Mouse (Mus musculus) adrenal gland, adult 8-10 months (tissue): ENCODE data around the gene Rnps1. TPM values are rescaled to one million over a fixed set of nuclear protein-coding genes. Genes with fewer than 3 reads are reported as not detected.
A peak's percentile ranks its signal among the peaks of the same experiment; 100 is the strongest.
"Not testable (repeated sequence)": the region's sequence is repeated elsewhere in the genome, so short reads cannot be mapped to it uniquely, and the experiment has no call there.

Experiments used
- DNase-seq: peaks from one replicate; pipeline ENCODE4 v3.0.0; 2022
- total RNA-seq, 4 experiments: library from RNA; stranded (reverse); gene quantifications; 2 replicates each; pipeline ENCODE4 v1.2.4; 2022

The Rnps1 gene
- total RNA-seq, result 10 to 100 TPM; 62.8 to 84.3 (median 75.4) TPM

DNA sequence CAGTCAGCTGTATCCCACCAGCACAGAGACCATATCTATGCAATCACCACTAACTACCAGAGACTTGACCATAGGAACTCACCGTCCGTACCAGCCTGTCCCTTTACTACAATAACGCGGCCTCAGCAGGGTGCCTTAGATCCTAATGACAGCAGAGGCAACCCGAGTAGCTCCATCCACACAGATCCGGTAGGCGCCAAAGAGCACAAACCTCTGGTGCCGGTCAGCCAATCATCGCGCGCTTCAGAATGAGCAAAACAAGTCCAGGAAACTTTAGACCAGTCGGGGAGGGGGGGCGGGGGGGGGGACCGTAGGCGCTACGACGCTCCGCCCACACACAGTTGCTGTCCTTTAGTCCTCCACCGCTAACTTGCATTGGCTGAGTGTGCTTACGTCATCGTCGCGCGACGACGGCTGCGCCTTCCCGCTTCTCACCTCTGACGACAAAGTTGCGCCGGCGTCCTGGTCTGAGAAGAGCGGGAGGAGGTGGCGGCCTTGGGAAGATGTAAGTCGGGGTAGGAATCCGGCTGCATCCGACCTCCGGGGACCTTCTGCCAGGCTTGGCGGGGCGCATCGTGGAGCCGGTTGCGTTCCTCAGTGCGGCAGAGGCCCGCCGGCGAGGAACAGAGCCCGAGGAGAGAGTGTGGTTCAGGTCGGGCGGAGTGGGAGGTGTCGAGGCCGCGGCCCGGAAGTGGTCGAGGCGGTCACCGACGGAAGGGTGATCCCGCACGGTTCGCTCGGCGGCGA lies at the start of gene Rnps1:
Gene Rnps1 (plus strand): TSS at position 336 of the 747 bp plus-strand sequence.
- DNase-seq, result peak; percentile 88

DNA sequence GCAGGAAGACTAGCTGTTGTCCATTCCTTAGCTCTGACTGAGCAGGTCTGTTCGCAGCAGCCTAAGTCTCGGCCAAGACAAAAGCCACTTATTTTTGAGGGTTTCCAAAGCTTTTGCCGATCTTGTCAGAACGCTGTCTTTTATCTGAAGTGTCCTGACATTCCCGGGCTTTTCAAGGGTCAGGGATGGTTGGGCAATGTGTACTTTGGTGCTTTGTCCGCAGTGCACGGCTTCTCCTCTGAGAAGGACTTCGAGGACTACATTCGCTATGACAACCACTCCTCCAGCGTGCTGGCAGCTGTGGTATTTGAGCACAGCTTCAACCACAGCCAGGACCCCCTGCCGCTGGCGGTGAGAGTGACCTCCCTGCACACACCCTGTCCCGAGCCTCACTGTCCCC lies 48.5 kb upstream of the Rnps1 start:
- DNase-seq, result no peak

DNA sequence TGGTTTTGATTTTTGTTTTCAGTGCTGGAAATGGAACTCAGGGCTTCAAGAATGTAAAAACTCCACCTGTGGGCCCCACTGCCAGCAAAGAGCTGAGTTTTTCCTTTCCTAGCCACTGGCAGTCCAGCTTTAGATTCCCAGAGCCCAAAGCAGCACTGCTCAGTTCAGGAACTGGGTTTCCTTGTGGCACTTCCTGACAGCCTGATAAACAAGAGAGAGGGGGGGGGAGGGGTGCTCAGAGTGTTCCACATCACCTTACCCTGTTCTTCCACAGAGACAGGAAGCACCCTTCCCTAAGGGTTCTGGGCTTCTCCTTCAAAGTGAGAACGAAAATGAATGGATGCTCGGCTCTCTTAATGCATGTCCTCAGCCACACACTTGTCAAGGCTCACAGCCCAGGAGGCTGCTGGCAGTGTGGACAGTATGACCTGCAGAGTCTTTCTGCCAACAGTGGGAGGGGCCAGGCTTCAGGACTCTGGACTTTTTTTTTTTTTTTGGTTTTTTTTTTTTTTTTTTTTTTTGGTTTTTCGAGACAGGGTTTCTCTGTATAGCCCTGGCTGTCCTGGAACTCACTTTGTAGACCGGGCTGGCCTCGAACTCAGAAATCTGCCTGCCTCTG lies 39.2 kb upstream of the Rnps1 start:
- no peak for DNase-seq

DNA sequence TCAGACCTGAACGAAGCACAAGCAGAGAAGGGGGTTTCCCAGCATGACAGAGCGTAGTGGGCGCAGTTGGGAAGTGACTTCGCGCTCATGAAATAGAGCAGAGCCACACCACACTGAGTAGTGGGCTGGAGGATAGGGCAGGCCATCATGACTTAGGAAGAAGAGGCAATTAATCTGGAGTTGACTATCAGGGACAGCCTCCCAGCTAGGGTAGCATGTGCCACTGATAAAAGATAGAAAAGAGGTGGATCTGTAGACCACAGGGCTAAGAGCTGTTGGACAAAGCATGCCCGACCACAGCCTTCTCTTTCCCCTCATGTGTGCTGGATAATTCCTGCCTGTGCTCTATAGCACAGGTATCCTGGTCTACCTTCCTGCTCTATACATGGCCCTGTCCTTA lies 38.5 kb upstream of the Rnps1 start:
- no peak for DNase-seq

DNA sequence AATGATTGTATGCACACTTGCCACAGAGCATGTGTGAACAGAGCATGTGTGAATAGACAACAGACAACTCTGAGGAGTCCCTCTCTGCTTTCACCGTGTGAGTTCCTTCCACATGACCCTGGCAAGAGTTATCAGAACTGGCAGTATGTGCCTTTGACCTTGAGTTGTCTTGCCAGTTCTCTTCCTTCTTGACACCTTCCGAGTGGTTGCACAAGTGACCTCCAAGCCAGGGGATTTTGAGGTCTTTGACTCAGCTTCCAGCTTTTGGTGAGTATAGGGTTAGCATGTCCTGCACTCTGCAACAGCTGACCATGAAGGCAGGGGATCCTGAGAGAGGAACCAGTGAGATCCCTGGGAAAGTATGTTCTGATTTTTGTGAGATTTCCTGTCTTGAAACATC lies 35.9 kb upstream of the Rnps1 start:
- peak; percentile 70 for DNase-seq

DNA sequence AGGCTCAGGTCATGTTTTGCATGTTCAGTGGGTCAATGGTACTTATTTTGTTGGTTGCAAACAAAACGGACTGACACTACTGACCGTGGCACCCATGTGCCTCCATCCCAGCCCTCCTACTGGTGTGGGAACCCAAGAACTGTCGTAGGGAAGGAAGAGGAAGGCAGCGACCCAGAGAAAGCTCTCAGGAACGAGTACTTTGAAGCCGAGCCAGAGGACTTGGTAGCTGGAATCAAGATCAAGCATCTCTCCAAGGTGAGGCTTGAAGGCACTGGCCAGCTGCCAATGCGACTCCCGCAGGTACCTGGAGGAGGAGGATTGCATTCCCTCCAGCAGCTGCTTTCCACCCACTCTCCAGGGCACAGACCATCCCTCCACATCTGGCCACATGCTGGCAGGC lies 30.6 kb upstream of the Rnps1 start:
- no peak for DNase-seq

DNA sequence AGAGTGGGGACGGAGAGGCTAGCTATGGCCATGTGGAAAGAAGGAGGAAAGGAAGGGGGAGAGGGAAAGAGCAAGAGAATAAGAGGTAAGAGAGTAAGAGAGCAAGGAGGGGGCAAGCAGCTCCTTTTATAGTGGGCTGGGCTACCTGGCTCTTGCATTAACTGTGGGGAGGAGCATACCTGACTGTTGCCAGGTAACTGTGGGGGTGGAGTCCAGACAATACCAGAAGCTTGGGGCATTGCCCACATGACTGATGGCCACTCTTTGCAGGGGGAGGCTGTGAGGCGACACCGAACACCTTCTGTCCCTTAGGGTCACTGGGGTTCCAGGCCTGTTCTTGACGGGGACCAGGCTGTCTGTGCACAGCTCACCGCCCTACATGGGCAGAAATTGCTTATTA lies 25.7 kb upstream of the Rnps1 start:
- DNase-seq, result no peak

DNA sequence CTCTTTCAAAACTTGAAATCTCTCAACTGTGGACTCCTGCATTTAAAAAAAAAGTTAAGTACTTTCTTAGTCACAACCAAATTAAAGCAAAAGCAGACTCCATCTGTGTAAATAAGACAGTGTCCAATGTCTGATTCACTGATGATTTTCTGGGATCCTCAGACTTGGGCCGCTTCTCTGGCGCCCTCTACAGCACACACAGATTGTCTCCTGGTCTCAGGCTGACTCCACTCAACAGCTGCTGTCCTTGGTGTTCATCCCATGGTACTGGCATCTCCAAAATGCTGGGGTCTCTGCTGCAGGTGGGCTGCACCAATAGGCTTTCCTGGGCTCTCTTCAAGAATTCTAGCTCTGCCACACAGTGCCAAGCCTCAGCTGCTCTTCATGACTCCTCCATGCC lies 24.5 kb upstream of the Rnps1 start:
- peak; percentile 59 for DNase-seq

DNA sequence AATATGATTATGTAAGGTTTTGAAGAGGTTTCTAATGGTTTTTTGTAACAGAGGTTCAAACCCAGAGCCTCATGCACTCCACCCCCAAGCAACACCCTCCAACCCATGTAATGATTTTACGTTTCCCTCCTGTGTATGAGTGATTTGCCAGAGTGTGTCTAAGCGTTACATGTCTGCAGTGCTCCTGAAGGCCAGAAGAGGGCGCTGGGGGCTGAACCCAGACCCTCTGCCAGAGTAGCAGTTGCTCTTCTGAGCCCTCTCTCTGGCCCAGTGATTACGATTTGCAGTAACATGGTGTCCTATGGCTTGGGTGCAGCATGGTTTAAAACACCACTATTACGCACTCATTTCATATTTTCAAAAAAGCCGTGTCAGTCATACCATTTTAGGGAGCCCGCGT lies 23.2 kb upstream of the Rnps1 start:
- no peak for DNase-seq

DNA sequence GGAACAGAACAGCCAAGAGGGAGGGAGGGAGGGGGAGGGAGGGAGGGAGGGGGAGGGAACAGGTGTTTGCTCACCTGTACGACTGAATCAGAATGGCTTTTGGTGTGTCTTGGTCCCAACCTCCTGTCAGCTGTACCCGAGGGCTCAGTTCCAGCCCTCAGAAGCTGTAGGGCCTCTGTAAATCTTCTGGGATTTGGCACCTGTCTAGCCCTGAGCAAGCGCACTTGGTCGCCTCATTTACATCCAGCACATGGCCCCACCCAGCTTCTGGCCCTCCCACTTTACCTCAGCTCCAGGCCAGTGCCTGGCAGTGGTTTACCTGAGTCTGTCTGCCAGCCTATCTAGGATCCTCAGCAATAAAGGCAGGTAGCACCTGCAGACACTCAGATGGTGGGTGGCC lies 20.8 kb upstream of the Rnps1 start:
- no peak for DNase-seq

DNA sequence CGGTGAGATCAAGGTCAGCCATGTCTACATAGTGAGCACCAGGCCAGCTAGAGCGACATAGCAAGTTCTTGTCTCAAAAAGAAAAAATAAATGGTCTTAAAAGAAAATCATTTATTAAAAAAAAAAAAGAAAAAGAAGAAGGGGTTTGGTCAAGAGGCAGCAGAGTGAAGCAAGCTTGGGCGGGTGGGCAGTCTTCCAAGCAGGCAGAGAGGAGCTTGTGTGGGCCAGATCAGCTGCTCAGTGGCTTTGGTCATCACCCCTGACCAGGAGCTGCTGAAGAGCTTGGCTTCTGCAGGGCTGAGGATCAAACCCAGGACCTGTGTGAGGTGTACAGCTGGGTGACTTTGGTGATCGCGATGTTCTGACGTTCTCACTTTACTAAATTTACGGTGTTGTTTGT lies 19.9 kb upstream of the Rnps1 start:
- DNase-seq, result no peak

DNA sequence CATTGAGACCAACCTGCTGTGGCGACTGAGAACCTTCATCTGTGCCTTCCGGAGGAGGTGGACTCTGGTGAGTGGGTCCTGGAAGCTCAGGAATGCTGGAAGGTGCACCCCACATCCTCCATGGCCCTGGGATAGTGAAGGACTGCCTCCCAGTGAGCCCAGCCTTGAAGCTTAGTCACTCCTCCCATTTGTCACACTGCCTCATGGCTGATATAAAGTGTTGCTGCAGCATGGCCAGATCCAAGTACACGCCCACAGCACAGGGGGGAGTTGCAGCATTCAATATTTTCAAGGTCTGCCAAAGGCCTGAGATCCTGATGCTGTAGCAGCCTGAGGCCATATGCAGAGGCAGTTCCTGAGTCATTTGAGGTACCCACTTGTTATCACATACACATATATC lies 12.0 kb upstream of the Rnps1 start:
- peak; percentile 90 for DNase-seq

DNA sequence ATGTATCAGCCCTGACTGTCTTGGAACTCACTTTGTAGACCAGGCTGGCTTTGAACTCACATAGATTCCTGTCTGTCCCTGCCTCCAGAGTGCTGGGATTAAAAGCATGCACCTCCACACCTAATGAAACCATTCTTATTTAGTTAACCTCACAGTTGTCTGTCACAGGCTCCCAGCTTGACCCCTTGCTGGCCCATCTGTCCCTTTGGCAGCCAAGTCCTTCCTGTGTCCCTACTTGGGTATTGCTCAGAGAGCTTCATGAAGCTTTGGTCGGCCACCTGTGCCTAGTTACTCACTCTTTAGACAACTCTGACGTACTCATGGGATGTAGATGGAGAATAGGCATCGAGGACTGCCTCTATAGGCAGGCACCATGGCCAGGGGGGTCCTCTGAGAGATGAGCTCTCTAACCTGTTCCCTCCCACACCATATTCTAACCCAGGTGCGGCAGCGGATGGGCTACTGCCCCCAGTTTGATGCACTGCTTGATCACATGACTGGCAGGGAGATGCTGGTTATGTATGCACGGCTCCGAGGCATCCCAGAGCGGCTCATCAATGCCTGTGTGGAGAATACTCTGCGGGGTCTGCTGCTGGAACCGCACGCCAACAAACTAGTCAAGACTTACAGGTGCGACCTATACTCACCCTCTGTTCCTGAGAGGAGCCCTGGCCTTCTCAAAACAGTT lies 7.1 kb upstream of the Rnps1 start:
- no peak for DNase-seq

DNA sequence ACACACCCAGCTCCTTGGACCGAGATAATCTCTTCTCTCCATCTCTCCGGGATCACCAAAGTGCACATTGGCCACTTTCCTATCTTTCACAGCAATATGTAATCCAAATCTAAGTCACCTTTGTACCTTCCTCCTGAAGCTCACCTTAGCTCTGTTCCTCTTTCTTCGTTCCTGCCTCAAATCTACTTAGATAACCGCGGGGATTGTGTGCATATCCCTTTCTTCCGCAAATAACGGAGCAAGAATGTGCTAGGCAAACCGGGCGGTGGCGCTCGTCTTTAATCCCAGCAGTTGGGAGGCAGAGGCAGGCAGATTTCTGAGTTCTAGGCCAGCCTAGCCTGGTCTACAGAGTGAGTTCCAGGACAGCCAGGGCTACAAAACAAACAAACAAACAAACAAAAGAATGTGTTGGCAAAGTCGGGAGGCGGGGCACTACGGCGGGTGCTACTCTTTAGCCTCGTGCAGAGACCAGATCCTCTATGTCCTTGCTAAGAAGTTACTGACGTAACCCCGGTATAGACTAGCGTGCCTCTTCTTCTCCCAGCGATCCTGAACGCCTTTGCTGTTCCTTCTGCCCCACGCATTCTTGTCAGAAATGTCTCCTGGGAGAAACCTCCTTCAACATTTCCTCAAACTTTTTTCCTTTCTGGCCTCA lies 681 bp upstream of the Rnps1 start:
- no peak for DNase-seq

DNA sequence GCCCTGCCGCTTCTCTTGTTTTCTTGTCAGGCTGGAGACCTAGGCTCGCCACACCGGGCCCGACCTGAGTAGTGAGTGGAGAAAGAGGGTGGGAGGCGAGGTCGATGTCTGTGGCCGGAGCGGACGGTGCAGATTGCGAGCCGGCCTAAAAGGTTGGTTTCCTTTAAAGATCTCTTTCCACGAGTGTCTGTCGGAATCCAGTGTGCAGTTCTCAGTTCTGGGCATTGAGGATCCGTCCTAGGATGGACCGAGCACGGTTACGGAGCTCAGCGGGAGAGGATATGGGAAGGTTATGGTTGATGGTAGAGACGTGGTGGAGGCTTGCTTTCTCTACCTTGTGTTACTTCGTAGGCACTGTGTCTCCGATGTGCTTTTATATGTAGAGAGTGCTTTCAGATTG lies 646 bp downstream of the Rnps1 start:
- no peak for DNase-seq

DNA sequence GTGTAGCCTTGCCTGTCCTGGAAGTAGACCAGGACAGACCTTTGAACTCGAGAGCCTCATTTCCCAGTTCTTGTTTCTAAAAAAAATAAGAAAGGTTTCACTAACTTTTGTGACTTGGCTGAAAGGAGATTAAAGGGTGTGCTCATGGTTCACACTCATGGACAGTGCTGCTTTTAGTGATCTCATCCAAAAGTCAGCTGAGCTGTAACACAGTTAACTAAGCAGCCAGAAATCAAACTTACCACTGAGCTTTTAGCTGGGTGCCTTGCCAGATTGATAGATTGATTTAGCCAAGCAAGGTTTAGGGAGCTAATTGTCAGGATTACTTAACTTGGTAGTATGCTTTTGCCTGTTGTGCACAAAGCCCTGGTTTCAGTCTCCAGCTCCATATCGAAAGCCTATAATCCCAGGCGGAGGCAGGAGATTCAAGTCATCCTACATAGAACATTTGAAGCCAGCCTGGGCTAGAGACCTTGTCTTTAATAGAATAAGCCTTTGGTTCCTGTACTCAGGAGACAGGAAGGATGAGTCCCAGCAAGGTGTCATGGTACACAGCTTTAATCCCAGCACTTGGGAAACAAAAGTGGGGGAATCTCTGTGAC lies 1.8 kb downstream of the Rnps1 start:
- DNase-seq, result no peak

DNA sequence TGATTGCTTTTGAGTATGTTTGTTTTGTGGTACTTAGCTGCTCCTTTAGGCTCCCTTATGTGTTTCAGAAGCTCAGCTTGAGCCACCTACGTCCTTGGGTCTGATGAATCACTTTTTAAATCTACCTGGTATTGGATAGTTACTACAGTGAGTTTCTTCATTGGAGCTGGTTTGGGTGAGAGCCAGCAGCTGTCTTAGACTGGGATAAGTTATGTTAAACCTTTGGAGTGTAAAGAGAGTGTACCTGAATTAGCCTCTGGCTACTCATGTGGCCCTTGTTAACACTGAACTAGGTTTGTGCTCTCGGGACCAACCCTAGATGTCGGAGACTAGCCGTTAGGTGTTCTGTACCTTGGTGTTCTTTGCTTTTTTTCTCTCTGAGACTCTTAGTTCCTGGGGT lies 8.7 kb downstream of the Rnps1 start:
- no peak for DNase-seq

DNA sequence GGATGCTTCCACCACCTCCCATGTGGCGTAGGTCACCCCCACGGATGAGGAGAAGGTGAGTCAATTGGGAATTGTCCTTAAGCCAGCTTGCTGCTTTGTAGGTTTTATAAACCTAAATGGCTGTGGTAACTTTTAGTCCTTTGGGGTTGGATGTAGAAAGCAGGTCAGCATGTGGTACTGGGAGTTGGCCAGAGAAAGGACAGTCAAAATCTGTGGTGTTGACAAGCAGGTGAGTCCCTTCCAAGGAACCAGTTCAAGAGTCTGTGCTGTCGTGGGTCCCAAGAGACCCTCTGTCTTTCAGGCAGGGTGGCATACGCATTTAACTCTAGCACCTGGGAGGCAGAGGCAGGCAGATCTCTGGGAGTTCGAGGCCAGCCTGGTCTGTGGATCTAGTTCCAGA lies 10.1 kb downstream of the Rnps1 start:
- DNase-seq, result no peak

DNA sequence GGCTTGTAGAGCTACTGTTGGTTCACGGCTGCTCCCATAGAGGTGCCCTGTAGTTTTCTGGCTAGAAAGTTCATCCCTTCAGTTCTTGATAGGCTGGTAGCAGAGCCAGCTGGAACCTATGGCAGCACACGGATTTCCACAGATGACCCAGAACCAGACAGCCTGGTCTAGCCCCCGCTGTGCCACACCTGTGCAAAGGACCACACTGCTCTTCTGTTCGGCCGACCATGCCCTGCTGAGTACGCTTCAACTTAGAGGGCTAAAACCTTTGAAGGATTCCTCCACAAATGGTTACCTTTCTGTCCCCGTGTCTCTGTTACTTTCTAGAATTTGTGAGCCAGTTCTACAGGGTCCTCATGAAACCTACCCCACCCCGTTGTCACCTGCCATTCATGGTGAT lies 11.0 kb downstream of the Rnps1 start:
- not testable (repeated sequence) for DNase-seq

DNA sequence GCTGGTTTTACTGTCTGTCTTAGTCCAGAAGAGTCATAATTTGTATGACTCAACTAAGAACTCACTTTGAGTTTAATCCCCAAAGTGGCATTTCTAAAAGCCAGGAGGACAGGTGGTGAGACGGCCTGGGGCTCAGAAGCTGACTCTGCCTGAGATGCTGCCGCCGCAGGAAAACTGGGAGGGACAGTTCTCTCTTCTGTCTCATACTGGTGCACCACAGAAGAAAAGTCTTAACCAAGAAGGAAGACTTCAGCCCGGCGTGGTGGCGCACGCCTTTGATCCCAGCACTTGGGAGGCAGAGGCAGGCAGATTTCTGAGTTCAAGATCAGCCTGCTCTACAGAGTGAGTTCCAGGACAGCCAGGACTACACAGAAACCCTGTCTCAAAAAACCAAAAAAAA lies 11.5 kb downstream of the Rnps1 start:
- DNase-seq, result no peak

DNA sequence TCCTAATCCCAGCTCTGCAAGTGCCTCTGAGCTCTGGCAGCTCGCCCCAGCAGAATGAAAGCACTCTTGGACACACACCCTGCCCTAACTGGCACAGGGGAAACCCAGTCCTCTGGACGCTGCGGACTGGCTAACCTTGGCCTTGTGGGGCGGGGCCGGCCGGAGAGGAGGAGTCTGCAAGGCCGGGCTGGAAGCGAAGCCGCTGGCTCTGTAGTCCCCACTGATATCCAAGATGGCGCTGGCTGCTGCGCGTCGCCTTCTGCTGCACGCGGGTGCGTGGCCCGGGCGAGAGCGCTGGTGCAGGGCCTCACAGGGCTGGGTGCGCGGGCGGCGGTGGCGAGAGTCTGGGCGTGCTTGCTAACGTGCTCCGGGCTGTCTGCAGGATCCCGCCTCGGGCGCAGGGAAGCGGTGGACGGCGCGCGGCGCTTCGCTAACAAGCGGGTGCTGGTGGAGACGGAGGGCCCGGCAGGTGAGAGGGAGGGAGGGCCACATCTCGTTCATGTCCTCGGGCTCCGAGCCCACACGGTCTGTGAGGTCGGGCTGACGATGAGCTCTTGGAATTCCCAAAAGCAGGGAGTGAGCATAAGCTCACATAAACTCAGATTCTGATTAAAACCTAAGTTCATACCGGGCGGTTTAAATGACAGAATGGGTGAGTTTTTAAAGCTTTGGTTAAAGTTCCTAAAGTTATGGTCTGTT lies 12.3 kb downstream of the Rnps1 start, which contains the start of gene Eci1:
Gene Eci1 (plus strand): TSS at position 171 of the 699 bp plus-strand sequence.
- DNase-seq, result peak; percentile 99

DNA sequence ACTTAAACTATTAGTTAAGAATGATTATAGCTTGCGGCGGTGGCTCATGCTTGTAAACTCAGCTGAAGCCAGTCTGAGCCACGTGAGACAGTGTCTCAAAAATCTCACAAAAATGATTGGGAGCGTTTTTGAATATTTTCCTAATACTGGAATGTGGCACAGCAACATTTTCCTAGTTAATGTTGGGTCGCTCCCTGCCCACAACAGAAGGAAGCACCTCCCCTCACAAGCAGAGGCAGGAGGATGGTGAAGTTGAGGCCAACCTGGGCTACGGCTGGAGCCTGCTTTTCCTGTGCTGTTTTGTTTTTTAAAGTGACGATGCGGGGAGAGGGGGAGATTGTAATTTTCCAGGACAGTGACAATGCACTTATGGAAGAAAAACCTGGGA lies 12.8 kb downstream of the Rnps1 start:
- no peak for DNase-seq
